Mouse (Mus musculus): Measurements from ENCODE around the gene Asb12.
"Not testable (repeated sequence)": the region's sequence is repeated elsewhere in the genome, so short reads cannot be mapped to it uniquely, and the experiment has no call there.

The Asb12 gene

DNA sequence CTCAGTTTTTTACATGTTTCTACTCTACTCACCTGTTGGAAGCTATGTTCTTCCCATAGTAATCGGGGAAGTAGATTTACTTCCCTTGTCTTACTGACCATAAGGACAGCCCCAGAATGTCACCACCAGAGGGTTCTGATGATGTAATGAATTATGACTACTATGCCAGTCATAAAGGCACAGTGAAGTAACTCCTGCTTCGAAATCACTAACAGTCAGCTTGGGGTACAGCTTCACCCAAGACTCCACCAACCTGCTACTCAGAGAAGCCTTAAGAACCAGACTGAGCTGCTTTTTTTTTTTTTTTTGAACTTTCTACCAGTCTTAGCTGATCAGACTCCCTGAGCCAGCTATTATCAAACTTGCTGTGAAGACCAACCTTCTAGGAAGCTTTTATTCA lies at the start of gene Asb12, which contains the start of gene Pfn5:
Gene Asb12, minus strand, starts transcription at position 101 of the 400 bp plus-strand sequence.
Gene Pfn5, plus strand, starts transcription at position 218 of the 400 bp plus-strand sequence.
- DNase-seq (ENCODE audit: low spot score) = no peak

DNA sequence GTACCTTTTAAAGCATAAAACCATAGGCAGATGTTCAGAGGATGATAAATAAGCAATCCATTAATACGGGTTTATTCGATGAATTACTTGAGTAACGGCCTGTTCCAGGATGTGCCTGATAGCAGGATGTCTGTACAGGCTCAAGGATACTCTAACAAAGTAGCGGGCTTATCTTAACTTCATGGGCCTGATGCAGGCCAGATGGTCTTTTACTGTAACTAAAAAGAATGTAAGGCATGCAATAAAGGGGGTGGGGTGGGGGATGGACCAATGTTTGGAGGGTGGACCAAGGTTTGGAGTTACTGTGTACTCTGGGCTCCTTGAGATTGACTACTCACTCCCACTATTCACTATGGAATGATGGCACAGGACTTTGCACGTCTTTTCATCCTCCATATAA lies 42.8 kb upstream of the Asb12 start:
- no peak for DNase-seq (ENCODE audit: low spot score)

DNA sequence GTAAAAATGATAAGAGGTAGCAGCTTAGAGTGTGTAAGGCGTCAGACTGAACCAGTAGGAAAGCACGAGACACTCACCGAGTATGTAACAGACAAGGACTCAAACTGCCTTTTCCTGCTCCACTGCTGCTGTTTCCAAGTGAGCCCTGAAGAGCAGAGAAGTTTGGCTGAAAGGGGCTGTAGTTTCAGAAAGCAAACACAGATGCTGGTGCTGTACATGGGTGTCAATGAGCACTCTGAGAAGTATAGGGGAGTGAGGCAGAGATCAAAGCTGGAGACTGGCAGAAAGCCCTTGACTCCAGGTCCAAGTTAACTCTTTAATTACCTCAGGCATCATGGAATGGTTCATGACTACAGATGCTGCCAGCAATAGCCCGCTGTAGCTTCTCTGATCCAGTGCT lies 3.5 kb downstream of the Asb12 start:
- DNase-seq (ENCODE audit: low spot score) = no peak

DNA sequence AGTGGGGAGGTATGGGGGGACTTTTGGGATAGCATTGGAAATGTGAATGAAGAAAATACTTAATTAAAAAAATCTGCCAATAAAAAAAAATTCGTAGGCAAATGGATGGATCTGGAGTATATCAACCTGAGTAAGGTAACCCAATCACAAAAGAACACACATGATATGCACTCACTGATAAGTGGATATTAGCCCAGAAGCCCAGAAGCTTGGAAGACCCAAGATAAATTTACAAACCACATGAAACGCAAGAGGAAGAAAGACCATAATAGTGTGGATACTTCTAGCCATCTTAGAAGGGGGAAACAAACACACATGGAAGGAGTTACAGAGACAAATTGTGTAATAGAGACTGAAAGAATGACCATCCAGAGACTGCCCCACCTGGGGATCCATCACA lies 22.3 kb downstream of the Asb12 start:
- DNase-seq (ENCODE audit: low spot score) = not testable (repeated sequence)

DNA sequence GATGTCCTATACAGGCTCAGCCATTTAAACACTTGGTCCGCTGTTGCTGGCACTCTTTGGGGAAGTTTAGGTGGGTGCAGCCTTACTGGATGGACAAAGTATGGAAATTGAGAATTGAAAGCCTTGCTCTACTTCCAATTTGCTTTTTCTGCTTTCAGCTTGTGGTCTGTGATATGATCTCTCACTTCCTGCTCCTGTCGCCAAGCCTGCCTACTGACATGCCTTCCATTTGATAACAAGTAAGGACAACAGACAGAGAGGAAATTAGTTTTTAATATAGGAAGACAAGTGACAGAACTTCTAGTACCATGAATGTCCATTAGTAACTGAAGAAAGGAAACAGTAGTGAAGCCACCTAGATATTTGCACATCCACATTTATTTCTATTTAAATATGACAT lies 32.6 kb downstream of the Asb12 start:
- no peak for DNase-seq (ENCODE audit: low spot score)

DNA sequence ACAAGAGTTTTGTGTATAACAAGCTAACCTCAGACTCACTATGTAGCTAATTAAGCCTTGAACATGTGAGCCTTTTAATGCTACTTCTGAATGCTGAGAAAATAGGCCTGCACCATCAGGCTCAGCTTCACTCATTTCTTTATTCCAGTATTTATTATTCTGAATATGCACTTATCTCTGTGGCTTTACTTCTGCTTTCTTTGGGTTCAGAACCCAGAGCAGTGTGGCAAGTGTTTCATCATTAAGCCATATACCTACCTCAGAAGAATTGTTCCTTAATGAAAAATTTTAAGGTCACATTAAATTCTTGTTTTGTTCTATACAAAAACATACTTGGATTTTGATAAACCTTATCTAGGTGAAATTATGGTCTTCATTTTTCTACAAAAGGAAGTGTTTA lies 33.9 kb downstream of the Asb12 start:
- no peak for DNase-seq (ENCODE audit: low spot score)

DNA sequence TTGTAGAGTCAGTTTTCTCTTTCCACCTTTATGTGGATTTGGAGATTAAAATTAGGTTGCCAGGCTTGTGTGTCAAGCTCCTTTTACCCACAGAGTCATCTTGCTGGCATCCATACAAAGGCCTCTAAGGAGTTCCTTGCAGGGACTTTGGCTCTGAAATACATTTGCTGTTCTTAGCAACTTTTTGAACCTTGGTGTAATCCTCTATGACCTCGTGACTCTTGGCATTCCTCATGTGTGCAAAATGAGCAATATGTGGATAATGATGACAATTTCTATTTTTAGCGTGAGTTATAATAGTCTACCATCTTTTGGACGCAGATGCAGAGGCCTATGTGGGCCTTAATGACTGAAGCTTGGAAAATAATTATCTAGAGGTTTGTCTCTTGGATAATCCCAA lies 100.6 kb downstream of the Asb12 start:
- no peak for DNase-seq (ENCODE audit: low spot score)

DNA sequence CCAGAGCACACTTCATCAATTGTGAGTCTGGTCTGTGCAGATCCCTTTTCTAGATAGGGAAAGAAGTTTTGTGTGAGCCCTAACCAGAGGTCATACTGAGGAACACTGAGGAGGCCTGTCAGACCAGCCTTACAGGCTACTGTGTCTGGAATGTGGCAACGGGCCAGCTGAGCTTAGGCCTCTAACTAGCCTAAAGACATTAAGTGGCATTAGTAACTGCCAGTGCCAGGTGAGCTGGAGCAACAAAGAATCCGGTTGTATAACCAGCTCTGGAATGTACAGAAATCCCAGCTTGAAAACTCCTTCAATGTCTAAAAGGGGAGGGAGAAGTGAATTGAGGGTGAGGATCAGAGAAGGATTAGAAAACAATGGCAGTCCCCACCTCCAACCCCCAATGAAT lies 111.9 kb downstream of the Asb12 start:
- peak; percentile 67 for DNase-seq (ENCODE audit: low spot score)

DNA sequence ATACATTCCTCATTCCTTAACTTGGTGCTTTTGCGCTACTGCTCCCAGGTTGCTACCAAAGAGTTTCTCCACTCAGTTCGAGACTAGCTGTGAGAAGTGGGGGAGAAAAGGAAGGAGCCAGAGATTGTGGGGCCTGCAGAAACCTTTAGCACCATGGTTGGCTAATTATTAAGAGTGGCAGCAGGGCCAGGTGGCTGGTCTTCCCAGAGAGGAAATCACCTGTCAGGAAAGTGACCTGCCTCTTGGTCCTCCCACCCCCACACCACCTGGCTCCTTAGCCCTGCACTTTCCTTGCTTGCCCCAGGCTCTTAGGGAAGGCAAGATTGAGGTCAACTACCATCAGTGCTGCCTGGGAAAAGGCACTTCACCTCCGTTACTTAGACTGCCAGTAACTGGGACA lies 112.6 kb downstream of the Asb12 start:
- peak; percentile 30 for DNase-seq (ENCODE audit: low spot score)

DNA sequence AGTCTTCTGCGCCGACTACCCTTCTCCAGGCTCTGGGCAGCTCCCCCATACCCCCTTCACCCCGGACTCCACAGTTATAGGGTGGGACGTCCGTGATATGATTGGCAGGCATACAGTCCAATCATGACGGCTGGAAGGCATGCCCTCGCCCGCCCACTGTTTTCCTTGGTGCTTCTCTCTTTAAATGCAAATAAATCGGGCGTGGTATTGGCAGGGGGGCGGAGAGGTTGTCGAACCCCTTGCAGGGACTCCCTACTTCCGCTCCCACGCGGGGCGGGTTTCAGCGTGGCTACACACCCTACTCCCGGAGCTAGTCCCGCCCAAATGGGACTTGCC lies 113.0 kb downstream of the Asb12 start, which contains the start of gene Amer1:
Gene Amer1, minus strand, starts transcription at position 97 of the 336 bp plus-strand sequence.
- DNase-seq (ENCODE audit: low spot score) = peak; percentile 95

DNA sequence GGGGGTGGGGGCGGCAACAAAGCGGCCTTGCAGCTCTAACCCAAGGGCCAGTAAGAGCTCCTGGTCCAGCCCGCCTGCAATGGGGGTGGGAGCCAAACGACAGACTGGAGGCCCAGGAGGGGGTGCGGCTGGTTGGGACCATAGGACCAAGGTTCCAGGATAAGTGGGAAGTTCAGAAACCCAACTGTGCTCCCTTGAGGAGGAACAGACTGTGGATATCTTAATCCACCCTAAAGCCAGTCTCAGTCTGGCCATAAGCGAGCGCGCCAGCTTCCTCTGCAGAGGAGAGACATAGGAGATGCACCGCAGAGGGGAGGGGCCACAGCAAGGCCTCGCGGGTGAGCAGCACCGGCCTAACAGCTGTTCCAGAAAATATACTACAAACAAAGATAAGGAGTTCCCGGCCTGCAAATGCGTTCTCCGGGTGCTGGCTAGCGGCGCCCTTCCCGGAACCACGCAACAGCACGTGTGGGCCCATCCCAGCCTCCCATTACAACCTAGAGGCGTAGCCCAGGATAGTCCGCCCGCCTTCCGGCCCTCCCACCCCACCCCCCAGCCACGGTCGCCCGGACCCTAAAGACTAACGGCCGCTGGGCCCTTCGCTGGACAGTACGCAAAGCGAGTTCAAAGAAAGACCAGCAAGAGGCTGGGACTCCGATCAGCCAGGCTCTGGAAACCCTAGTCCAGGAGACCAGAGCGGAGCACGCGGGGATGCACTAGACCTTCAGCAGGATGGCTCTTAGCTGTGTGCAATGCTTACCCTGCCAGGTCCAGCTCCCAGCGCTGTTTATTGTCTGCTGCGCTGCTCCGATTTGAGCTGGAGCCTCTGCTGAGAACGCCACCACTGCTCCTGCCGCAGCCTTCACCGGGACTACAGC lies 113.7 kb downstream of the Asb12 start:
- peak; percentile 36 for DNase-seq (ENCODE audit: low spot score)

DNA sequence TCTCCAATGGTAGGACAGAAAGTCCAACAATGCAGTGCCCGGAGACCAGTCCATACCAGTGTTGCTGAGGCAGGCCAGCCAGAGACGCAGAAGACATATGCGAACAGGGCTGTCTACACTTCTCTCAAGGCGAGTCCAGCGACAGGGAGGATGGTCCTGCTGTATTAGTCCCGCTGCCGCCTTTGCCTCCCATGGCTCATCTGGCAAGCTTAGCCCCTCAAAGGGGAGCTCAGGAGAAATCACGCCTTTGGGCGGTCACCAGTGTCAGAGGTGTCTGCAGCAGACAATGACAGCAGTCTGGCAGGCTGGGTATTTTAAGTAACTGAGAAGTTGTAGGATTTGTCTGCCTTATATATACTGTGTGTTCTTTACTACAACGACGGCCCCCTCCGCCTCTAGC lies 114.4 kb downstream of the Asb12 start:
- DNase-seq (ENCODE audit: low spot score) = no peak

DNA sequence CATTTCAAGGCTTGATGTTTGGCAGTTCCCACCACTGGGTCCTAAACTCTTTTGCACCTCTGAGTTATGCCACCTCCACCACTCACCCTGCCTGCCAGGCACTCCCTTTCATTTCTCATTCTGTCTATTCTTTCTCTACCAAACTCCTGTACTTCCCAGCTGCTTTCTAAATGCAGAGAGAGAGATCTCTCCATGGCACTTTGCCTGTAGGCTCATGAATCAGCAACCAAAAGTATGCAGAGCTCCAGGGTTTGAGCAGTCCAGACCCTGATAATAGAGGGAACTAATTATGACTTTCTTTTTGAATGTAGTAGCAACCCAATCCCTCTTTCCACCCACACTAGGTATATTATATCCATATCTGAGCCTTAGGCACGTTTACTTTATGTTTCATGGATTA lies 115.5 kb downstream of the Asb12 start:
- DNase-seq (ENCODE audit: low spot score) = no peak

DNA sequence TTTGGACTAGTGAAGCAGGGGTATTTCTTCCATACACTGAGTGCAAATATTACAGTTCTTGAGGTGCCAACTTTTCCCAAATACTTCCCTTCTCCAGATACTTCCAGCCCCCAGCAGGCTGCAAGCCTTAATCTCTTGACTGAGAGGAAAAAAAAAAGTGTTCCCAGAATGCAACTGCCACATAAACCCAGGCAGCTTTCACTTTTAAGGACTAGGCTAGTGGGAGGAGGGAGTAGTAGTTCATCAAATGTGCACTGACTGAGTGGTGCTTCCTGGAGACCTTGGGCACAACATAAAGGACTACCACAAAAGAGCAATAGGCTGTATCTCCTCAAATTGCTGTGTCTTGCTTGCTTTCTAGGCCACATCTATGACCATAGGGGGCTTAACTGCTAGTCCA lies 116.5 kb downstream of the Asb12 start:
- DNase-seq (ENCODE audit: low spot score) = no peak

DNA sequence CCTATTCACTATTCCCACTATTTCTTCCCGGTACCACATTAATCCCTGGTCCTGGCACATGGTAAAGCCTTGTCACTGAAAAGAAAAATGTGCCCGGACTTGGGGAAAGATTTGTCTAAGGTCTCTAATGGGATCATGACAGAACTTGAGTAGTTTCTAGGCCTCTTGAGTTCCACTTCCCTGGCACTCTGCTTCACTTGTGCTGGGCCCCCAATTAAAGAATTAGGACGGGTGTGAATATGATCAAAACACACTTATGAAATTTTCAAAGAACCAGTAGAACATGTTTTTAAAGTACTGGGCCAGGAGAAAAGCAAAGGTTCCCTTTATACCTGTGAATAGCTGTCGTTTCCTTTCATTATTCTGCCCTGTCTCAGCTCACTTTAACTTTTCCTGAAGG lies 119.3 kb downstream of the Asb12 start:
- peak; percentile 34 for DNase-seq (ENCODE audit: low spot score)

DNA sequence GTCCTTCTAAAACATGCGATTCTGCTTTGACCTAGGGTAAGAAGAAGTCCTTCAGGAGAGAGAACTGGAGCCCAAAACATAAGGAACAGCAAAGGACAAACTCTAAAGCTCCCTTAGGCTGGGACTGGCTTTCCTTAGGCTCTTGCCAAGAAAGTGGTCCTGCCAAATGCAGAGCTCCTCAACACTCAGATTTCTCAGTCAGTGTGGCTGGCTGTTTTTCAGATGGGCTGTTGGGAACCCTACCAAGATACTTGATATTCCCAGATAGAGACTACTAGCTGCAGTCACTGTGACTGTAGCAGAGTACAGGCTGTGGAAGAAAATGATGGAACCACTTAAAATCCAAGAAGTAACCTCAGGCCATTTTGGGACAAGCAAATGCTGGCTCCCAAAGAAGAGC lies 120.6 kb downstream of the Asb12 start:
- peak; percentile 21 for DNase-seq (ENCODE audit: low spot score)
